In genomic region chr14:27315737-27316136, GRCm38 (mm10) we compare ENCODE assay signal across 30 mouse cellular contexts.
"Had no signal": no experiment of that assay in that cellular context is flagged by ENCODE, and none has a peak within 500 bp of the region (broad histone marks: within the 10 kb centered on the region; RNA-seq: fewer than 3 reads in every experiment).

No protein-coding gene starts in this region.

- DNase-seq: left cerebral cortex, postnatal 4 days; liver; liver, embryonic 13.5 days; liver, postnatal 0 days; lung, adult 18-20 months; lung, adult 2 months; lung, embryonic 14.5 days; lung, postnatal 10 days; lung, postnatal 14 days; lung, postnatal 36 days; lung, postnatal 4 days; midbrain, embryonic 14.5 days had no signal

- H3K27ac ChIP-seq: limb, embryonic 10.5 days; limb, embryonic 12.5 days; limb, embryonic 13.5 days; limb, embryonic 15.5 days; liver, embryonic 12.5 days; liver, embryonic 13.5 days; liver, embryonic 14.5 days; liver, embryonic 15.5 days; lung, embryonic 15.5 days; macrophage; midbrain, embryonic 10.5 days; midbrain, embryonic 12.5 days; midbrain, embryonic 13.5 days; midbrain, embryonic 15.5 days; neural tube, embryonic 12.5 days had no signal

- H3K9ac ChIP-seq: limb, embryonic 12.5 days; limb, embryonic 13.5 days; limb, embryonic 15.5 days; liver, embryonic 12.5 days; liver, embryonic 13.5 days; liver, embryonic 14.5 days; liver, embryonic 15.5 days; liver, postnatal 0 days; lung, embryonic 14.5 days; lung, embryonic 15.5 days; midbrain, embryonic 12.5 days; midbrain, embryonic 13.5 days; midbrain, embryonic 15.5 days; neural tube, embryonic 12.5 days had no signal

- H3K9me3 ChIP-seq: limb, embryonic 10.5 days; limb, embryonic 12.5 days; limb, embryonic 13.5 days; limb, embryonic 15.5 days; liver, embryonic 12.5 days; liver, embryonic 13.5 days; liver, embryonic 15.5 days; lung, embryonic 15.5 days; megakaryocyte, embryonic 14.5 days; midbrain, embryonic 10.5 days; midbrain, embryonic 12.5 days; midbrain, embryonic 13.5 days; midbrain, embryonic 15.5 days; neural tube, embryonic 12.5 days had no signal

- H3K36me3 ChIP-seq: limb, embryonic 10.5 days; limb, embryonic 12.5 days; limb, embryonic 13.5 days; limb, embryonic 15.5 days; liver, embryonic 12.5 days; liver, embryonic 13.5 days; liver, embryonic 15.5 days; lung, embryonic 15.5 days; midbrain, embryonic 10.5 days; midbrain, embryonic 12.5 days; midbrain, embryonic 13.5 days; midbrain, embryonic 15.5 days; neural tube, embryonic 12.5 days had no signal

- ATAC-seq: liver, embryonic 12.5 days; liver, postnatal 0 days; lung, postnatal 0 days; midbrain, embryonic 13.5 days; midbrain, embryonic 15.5 days had no signal

- H3K4me2 ChIP-seq: limb, embryonic 12.5 days; limb, embryonic 13.5 days; limb, embryonic 15.5 days; liver, embryonic 11.5 days; liver, embryonic 12.5 days; liver, embryonic 13.5 days; liver, embryonic 15.5 days; lung, embryonic 14.5 days; lung, embryonic 15.5 days; midbrain, embryonic 12.5 days; midbrain, embryonic 13.5 days; midbrain, embryonic 15.5 days; neural tube, embryonic 12.5 days had no signal

- H3K27me3 ChIP-seq: limb, embryonic 12.5 days; limb, embryonic 13.5 days; limb, embryonic 15.5 days; liver, embryonic 12.5 days; liver, embryonic 13.5 days; liver, embryonic 15.5 days; lung, embryonic 15.5 days; midbrain, embryonic 12.5 days; midbrain, embryonic 13.5 days; midbrain, embryonic 15.5 days; neural tube, embryonic 12.5 days had no signal

- H3K4me3 ChIP-seq: limb, embryonic 10.5 days; limb, embryonic 12.5 days; limb, embryonic 13.5 days; limb, embryonic 15.5 days; liver, embryonic 12.5 days; liver, embryonic 13.5 days; liver, embryonic 15.5 days; lung, embryonic 15.5 days; megakaryocyte, embryonic 14.5 days; midbrain, embryonic 10.5 days; midbrain, embryonic 12.5 days; midbrain, embryonic 13.5 days; midbrain, embryonic 15.5 days; myocyte; neural tube, embryonic 12.5 days had no signal

- H3K4me1 ChIP-seq: liver, embryonic 12.5 days; liver, embryonic 13.5 days; lung, embryonic 15.5 days; midbrain, embryonic 12.5 days; midbrain, embryonic 13.5 days; midbrain, embryonic 15.5 days; neural tube, embryonic 12.5 days had no signal
